Mouse (Mus musculus) thymus, adult 2 months (tissue): ENCODE results near the gene Papss2. TPM values are rescaled to one million over a fixed set of nuclear protein-coding genes. Genes with fewer than 3 reads are reported as not detected.
"Not testable (repeated sequence)": the region's sequence is repeated elsewhere in the genome, so short reads cannot be mapped to it uniquely, and the experiment has no call there.

Experiments used
- DNase-seq: peaks from one replicate; pipeline ENCODE4 v3.0.0; 2021
- H3K27ac ChIP-seq: fragments of 200-500 bp; 2 replicates; pipeline ENCODE4 v1.5.1; 2012; ENCODE audit warnings: low read length, control low read depth; ENCODE audit not compliant: control insufficient read depth, insufficient read depth
- H3K27me3 ChIP-seq: fragments of 200-500 bp; 2 replicates; pipeline ENCODE4 v1.6.1; 2012; ENCODE audit warnings: mild to moderate bottlenecking, low read length, moderate library complexity, mixed read lengths; ENCODE audit not compliant: control insufficient read depth, insufficient read depth
- H3K36me3 ChIP-seq: fragments of 200-500 bp; 2 replicates; pipeline ENCODE4 v1.6.1; 2012; ENCODE audit warnings: mild to moderate bottlenecking, low read length, moderate library complexity; ENCODE audit not compliant: control insufficient read depth, insufficient read depth
- H3K4me1 ChIP-seq: fragments of 200-500 bp; replicated peaks from 2 replicates; pipeline ENCODE4 v1.6.1; 2012; ENCODE audit warnings: low read length; ENCODE audit not compliant: control insufficient read depth, insufficient read depth
- H3K4me3 ChIP-seq: fragments of 200-500 bp; 2 replicates; pipeline ENCODE4 v1.5.1; 2012; ENCODE audit warnings: mild to moderate bottlenecking, low read length, control low read depth, moderate library complexity; ENCODE audit not compliant: control insufficient read depth, insufficient read depth
- CTCF ChIP-seq: fragments of 200-500 bp; IDR thresholded peaks from 2 replicates; pipeline ENCODE4 v1.5.1; 2012; ENCODE audit warnings: mild to moderate bottlenecking, control low read depth, low read length, moderate library complexity, borderline replicate concordance; ENCODE audit not compliant: control insufficient read depth, poor library complexity, insufficient read depth; ENCODE audit errors: extremely low read depth
- POLR2A ChIP-seq: fragments of 200-500 bp; IDR thresholded peaks from 2 replicates; pipeline ENCODE4 v1.6.1; 2012; ENCODE audit warnings: mild to moderate bottlenecking, low read length, control low read depth, moderate library complexity; ENCODE audit not compliant: control insufficient read depth, poor library complexity, insufficient read depth; ENCODE audit errors: extremely low read depth
- WGBS: fragments of 180-500 bp; shearing (Covaris S2); methylation state at CpG from one replicate; pipeline ENCODE4 v1.1.7; 2018; 5-methylcytosine and 5-hydroxymethylcytosine counted together
- polyA plus RNA-seq: library from polyadenylated mRNA; depleted of rRNA; stranded (reverse); fragments of >200 nt; gene quantifications from 2 replicates; pipeline ENCODE4 v1.2.3, GENCODE M21; 2012

Papss2 gene
- polyA plus RNA-seq, 1 experiment, result 5.7 TPM

DNA sequence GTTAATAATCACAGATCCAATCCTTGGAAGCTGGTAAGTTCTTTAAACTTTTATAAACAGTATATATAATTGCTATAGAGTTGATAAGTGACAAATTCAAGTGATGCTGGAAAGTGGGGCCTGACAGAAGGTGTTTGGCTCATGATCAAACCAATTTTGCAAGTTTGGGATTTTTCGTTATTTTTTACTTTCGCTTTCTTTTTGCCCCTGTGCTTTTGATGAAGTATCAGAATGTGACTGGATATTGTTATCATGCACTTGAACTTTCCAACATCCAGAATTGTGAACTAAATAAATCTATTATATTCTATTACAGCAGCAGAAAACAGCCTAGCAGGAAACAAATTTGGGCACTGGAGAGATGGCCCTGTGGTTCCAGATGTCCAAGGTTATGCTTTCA lies 85.3 kb downstream of the Papss2 start:
- WGBS, result 15% methylated on average over 2 of the region's 2 CpGs
- Histone ChIP-seq H3K4me1 (no peaks in the 10 kb centered on the region; the same call in 1 of the 2 replicates), H3K27me3 (no peaks in the 10 kb centered on the region), H3K36me3 (peaks cover 36% of the 10 kb centered on the region), H3K27ac (no peak overlapping the region), H3K4me3 (no peak overlapping the region)
- no peak for DNase-seq
- TF ChIP-seq CTCF (no peak), POLR2A (no peak)

DNA sequence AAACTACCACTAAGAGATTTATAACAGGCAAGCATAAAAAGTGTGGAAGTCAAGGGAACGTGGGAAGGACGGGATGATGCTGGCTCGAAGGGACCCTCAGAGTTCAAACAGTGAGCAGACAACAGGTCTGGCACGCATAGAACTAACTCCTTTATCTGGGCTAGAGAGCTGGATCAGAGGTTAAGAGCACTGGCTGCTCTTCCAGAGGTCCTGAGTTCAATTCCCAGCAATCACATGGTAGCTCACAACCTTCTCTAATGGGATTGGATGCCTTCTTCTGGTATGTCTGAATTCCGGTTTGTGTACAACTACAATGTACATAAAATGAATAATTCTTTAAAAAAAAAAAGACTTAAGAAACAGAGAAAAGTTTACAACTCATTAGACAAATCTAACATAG lies 87.5 kb downstream of the Papss2 start:
- no peak for DNase-seq
- Histone ChIP-seq H3K4me3 (no peak overlapping the region), H3K27me3 (no peaks in the 10 kb centered on the region), H3K4me1 (peaks cover 2% of the 10 kb centered on the region; the same call in 1 of the 2 replicates), H3K36me3 (peaks cover 34% of the 10 kb centered on the region), H3K27ac (no peak overlapping the region)
- no peak for TF ChIP-seq POLR2A
- 94% methylated on average over 5 of the region's 5 CpGs for WGBS

DNA sequence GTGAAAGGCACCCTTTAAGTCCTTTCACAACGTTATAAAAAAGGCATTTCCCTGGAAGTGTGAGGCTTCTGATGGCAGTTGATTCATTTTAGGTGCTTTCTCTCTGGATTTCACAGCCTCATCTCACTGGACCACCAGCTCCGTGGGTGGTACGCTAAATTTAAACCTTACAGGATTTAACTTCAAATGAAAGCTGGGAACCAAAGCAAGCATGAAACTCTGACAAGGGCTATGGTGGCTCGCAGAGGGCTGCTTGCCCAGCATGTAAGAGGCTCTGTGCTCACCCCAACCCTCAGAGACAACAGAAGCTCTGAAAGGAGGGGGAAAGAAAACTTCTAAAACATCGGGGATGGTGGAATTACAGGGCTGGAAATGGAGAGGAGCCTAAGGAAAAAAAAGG lies 92.1 kb downstream of the Papss2 start:
- peaks cover 2% of the 10 kb centered on the region; the same call in 1 of the 2 replicates for H3K4me1 ChIP-seq
- peaks cover 38% of the 10 kb centered on the region for H3K36me3 ChIP-seq
- no peak for DNase-seq
- no peaks in the 10 kb centered on the region for H3K27me3 ChIP-seq
- 96% methylated on average over 5 of the region's 5 CpGs for WGBS
- no peak overlapping the region for H3K4me3 ChIP-seq
- no peak overlapping the region for H3K27ac ChIP-seq
- TF ChIP-seq CTCF (no peak), POLR2A (no peak)

DNA sequence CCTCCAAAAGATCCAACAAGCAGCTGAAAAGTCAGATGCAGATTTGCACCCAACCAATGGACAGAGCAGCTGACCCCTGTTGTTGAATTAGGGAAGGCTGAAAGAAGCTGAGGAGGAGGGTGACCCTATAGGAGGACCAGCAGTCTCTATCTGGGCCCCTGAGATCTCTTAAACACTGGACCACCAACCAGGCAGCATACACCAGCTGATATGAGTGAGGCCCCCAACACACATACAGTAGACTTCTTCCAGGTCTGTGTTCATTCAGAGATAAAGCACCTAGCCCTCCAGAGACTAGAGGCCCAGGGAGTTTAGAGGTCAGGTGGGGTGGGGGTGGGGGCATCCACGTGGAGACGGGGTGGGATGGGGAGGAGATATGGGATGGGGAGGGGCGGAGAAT lies 92.6 kb downstream of the Papss2 start:
- peaks cover 38% of the 10 kb centered on the region for H3K36me3 ChIP-seq
- DNase-seq, H3K27ac ChIP-seq, H3K27me3 ChIP-seq, H3K4me3 ChIP-seq, H3K4me1 ChIP-seq: not testable (repeated sequence)
- 86% methylated on average over 3 of the region's 3 CpGs for WGBS

DNA sequence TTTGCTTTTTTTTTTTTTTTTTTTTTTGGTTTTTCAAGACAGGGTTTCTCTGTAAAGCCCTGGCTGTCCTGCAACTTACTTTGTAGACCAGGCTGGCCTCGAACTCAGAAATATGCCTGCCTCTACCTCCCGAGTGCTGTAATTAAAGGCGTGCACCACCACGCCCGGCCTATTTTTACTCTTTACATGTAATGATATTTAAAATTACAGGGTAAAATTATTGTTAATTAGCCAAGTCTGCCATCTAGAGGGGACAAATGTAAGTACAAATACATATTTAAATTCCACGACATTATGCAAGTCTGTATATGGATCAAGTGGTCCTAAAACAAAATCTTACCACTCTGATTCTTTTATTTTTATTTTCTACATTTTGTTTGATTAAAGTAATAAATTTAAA lies 94.1 kb downstream of the Papss2 start:
- no peak overlapping the region for H3K27ac ChIP-seq
- WGBS, result 45% methylated on average over 6 of the region's 6 CpGs
- H3K27me3 ChIP-seq, result no peaks in the 10 kb centered on the region
- H3K4me3 ChIP-seq, result no peak overlapping the region
- H3K36me3 ChIP-seq, result peaks cover 42% of the 10 kb centered on the region
- DNase-seq, result no peak
- TF ChIP-seq CTCF (no peak), POLR2A (no peak)
- 0 out of 2 replicates have a peak, but pooled peaks cover 2% of the 10 kb centered on the region for H3K4me1 ChIP-seq

DNA sequence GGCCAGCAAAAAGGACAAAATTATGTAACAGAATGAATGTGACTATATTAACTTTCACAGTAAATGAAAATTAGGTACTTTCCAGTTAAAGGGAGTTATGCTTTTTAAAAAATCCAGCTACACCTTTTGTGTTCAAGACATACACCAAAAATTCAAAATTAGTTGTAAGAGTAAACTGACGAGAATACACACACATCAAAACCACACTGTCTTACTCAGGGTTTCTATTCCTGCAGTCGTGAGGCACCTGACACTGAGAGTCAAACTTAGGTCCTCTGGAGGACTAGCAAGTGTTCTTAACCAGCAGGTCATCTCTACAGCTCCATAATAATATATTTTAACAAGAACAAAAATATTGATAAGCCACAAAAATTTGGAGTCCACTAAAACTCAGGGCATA lies 101.1 kb downstream of the Papss2 start:
- Histone ChIP-seq H3K27me3 (no peaks in the 10 kb centered on the region), H3K27ac (no peak overlapping the region), H3K4me3 (no peak overlapping the region), H3K36me3 (peaks cover 89% of the 10 kb centered on the region), H3K4me1 (no peaks in the 10 kb centered on the region)
- DNase-seq, result no peak
- WGBS, result 84% methylated on average over 2 of the region's 2 CpGs
- no peak for TF ChIP-seq CTCF
- TF ChIP-seq POLR2A, result no peak

DNA sequence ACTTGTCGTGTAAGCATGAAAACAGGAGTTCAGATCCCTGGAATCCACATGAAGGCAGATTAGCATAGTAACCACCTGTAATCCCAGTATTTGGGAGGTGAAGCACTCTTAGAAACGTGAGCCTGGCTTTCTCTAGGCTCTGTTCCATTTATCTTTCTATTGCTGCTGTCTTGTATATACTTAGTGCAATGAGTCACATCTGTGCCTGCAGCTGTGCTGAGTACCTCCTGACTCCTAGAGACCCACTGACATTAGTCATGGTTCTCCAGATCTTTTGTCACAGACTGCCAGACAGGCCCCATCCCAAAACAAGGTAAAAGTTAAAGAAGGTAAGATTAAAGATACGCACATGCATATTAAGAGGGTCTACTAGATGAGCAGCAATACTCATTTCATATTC lies 106.6 kb downstream of the Papss2 start:
- DNase-seq, result no peak
- Histone ChIP-seq H3K27ac (no peak overlapping the region), H3K4me3 (no peak overlapping the region), H3K4me1 (no peaks in the 10 kb centered on the region), H3K36me3 (peaks cover 78% of the 10 kb centered on the region), H3K27me3 (no peaks in the 10 kb centered on the region)
- WGBS, result 95% methylated on average over 3 of the region's 3 CpGs
- TF ChIP-seq POLR2A, result no peak
- TF ChIP-seq CTCF, result no peak
